ENCODE assay signal across 9 mouse cellular contexts in genomic region chr3:89858123-89858522, GRCm38 (mm10). TPM values are rescaled to one million over a fixed set of nuclear protein-coding genes. Genes with fewer than 3 reads are reported as not detected.
DNase-seq lines count a peak whose midpoint lies in the region; ATAC-seq and TF ChIP-seq lines count a peak whose summit lies in the region.
"Had no signal": no experiment of that assay in that cellular context is flagged by ENCODE, and none has a peak within 500 bp of the region (broad histone marks: within the 10 kb centered on the region; RNA-seq: fewer than 3 reads in every experiment).

No protein-coding gene starts in this region.

- H3K4me2 ChIP-seq in embryonic facial prominence, embryonic 11.5 days (ENCODE audit: low read depth, low read length): no peak overlapping the region
- H3K4me2 ChIP-seq in lung, embryonic 14.5 days: no peak overlapping the region
- H3K4me2 ChIP-seq: hindbrain, embryonic 15.5 days had no signal

- peak; percentile 81 for DNase-seq in embryonic facial prominence, embryonic 11.5 days (ENCODE audit: low spot score)
- DNase-seq in embryonic facial prominence, embryonic 10.5 days (ENCODE audit: low spot score): no peak
- DNase-seq in lung, embryonic 14.5 days: peak; percentile 83
- DNase-seq in lung, adult 18-20 months: no peak
- DNase-seq in embryo, embryonic 10 days (ENCODE audit: low spot score): peak; percentile 86
- no peak for DNase-seq in kidney, adult 11 months
- DNase-seq in frontal cortex, postnatal 14 days (ENCODE audit: low spot score in 2 of 2): no peak

- no peak overlapping the region for H3K9ac ChIP-seq in embryonic facial prominence, embryonic 11.5 days (replicated peaks; ENCODE audit: low read length)
- no peak overlapping the region for H3K9ac ChIP-seq in lung, embryonic 14.5 days
- H3K9ac ChIP-seq: hindbrain, embryonic 15.5 days had no signal

- no peak overlapping the region for H3K27ac ChIP-seq in embryonic facial prominence, embryonic 11.5 days (replicated peaks; ENCODE audit: low read depth, low read length)
- H3K27ac ChIP-seq in embryonic facial prominence, embryonic 10.5 days (replicated peaks): no peak overlapping the region
- no peak overlapping the region for H3K27ac ChIP-seq in lung, embryonic 14.5 days (ENCODE audit: low read depth)
- H3K27ac ChIP-seq: hindbrain, embryonic 15.5 days had no signal

- no peak overlapping the region for H3K4me3 ChIP-seq in embryonic facial prominence, embryonic 11.5 days (ENCODE audit: low read depth, low read length)
- no peak overlapping the region for H3K4me3 ChIP-seq in embryonic facial prominence, embryonic 10.5 days
- H3K4me3 ChIP-seq in lung, embryonic 14.5 days (ENCODE audit: low read depth, low read length): no peak overlapping the region
- H3K4me3 ChIP-seq: hindbrain, embryonic 15.5 days had no signal

- no peaks in the 10 kb centered on the region for H3K9me3 ChIP-seq in embryonic facial prominence, embryonic 11.5 days (replicated peaks; ENCODE audit: control insufficient read depth, low read length)
- no peaks in the 10 kb centered on the region for H3K9me3 ChIP-seq in embryonic facial prominence, embryonic 10.5 days
- no peaks in the 10 kb centered on the region for H3K9me3 ChIP-seq in lung, embryonic 14.5 days (ENCODE audit: low read depth, low read length)
- H3K9me3 ChIP-seq: hindbrain, embryonic 15.5 days had no signal

- H3K36me3 ChIP-seq in embryonic facial prominence, embryonic 11.5 days (replicated peaks; ENCODE audit: control insufficient read depth, insufficient read depth, low read depth, low read length): no peaks in the 10 kb centered on the region
- no peaks in the 10 kb centered on the region for H3K36me3 ChIP-seq in embryonic facial prominence, embryonic 10.5 days (replicated peaks)
- H3K36me3 ChIP-seq in lung, embryonic 14.5 days (ENCODE audit: insufficient read depth): no peaks in the 10 kb centered on the region
- H3K36me3 ChIP-seq: hindbrain, embryonic 15.5 days had no signal

- WGBS in embryonic facial prominence, embryonic 11.5 days: 11% methylated on average over 4 of the region's 4 CpGs
- WGBS in embryonic facial prominence, embryonic 10.5 days: 14% methylated on average over 4 of the region's 4 CpGs
- 12% methylated on average over 4 of the region's 4 CpGs for WGBS in lung, embryonic 14.5 days

- peak; percentile 84 for TF ChIP-seq CTCF in lung, embryonic 14.5 days (IDR thresholded peaks at IDR 0.05; ENCODE audit: low read depth)

- ATAC-seq in embryonic facial prominence, embryonic 11.5 days (replicated peaks; ENCODE audit: insufficient number of reproducible peaks, low FRiP score, low TSS enrichment, low read depth): no peak
- no peak; the same call in 1 of the 2 replicates for ATAC-seq in lung, embryonic 14.5 days (ENCODE audit: insufficient read depth)
- ATAC-seq in monocyte, adult 5-6 weeks (replicated peaks; ENCODE audit: insufficient number of reproducible peaks, low FRiP score, low TSS enrichment, poor library complexity, severe bottlenecking): peak; percentile 29; the same call in 1 of the 2 replicates

- H3K4me1 ChIP-seq in embryonic facial prominence, embryonic 11.5 days (ENCODE audit: control insufficient read depth, insufficient read depth, low read length): no peaks in the 10 kb centered on the region
- peaks cover 13% of the 10 kb centered on the region for H3K4me1 ChIP-seq in embryonic facial prominence, embryonic 10.5 days
- no peaks in the 10 kb centered on the region for H3K4me1 ChIP-seq in lung, embryonic 14.5 days (ENCODE audit: insufficient read depth)

- H3K27me3 ChIP-seq in embryonic facial prominence, embryonic 11.5 days (ENCODE audit: control insufficient read depth, insufficient read depth, low read length): no peaks in the 10 kb centered on the region
- 0 out of 2 replicates have a peak, but pooled peaks cover 2% of the 10 kb centered on the region for H3K27me3 ChIP-seq in embryonic facial prominence, embryonic 10.5 days (replicated peaks; ENCODE audit: low read depth, poor library complexity, severe bottlenecking)
- no peaks in the 10 kb centered on the region; the same call in 1 of the 2 replicates for H3K27me3 ChIP-seq in lung, embryonic 14.5 days (ENCODE audit: insufficient read depth, low read length)
- H3K27me3 ChIP-seq: hindbrain, embryonic 15.5 days had no signal

RNA-seq across cellular contexts. Expression of gene She, which starts 27.0 kb away (rescaled TPM):
- polyA plus RNA-seq in embryonic facial prominence, embryonic 11.5 days (2014; fragmentation: Nextera tagmentation; extraction: Ambion mirVana): 2.7 and 3.2 TPM in 2 replicates
- 2.5 and 2.7 TPM in 2 replicates for polyA plus RNA-seq in embryonic facial prominence, embryonic 10.5 days (2016; fragmentation: Nextera tagmentation; extraction: Ambion mirVana)
- polyA plus RNA-seq in lung, embryonic 14.5 days (2014; fragmentation: Nextera tagmentation; extraction: Ambion mirVana): 11.7 and 12.1 TPM in 2 replicates
- total RNA-seq in monocyte, adult 5-6 weeks (2017): not detected in 3 replicates

RNA-seq across cellular contexts. Expression of gene Il6ra, which starts 54.9 kb away (rescaled TPM):
- 0.15 and 0.21 TPM in 2 replicates for polyA plus RNA-seq in embryonic facial prominence, embryonic 11.5 days (2014; fragmentation: Nextera tagmentation; extraction: Ambion mirVana)
- polyA plus RNA-seq in embryonic facial prominence, embryonic 10.5 days (2016; fragmentation: Nextera tagmentation; extraction: Ambion mirVana): 0.41 and 0.61 TPM in 2 replicates
- polyA plus RNA-seq in lung, embryonic 14.5 days (2014; fragmentation: Nextera tagmentation; extraction: Ambion mirVana): 1.4 and 1.7 TPM in 2 replicates
- 36.2 to 60.6 TPM (median 43.2 TPM) in 3 replicates for total RNA-seq in monocyte, adult 5-6 weeks (2017)

Comparison
In these comparisons a context has a peak if more than half of its experiments do, and no peak if none do; other contexts are left out.
1. DNase-seq: peak in embryonic facial prominence, embryonic 11.5 days (single experiment), lung, embryonic 14.5 days (single experiment) and embryo, embryonic 10 days (single experiment); none in embryonic facial prominence, embryonic 10.5 days (single experiment), lung, adult 18-20 months (0 of 2), kidney, adult 11 months (single experiment) and frontal cortex, postnatal 14 days (0 of 2).